Mouse (Mus musculus): ENCODE results near the gene Nfam1.

The Nfam1 gene

GRCm38 (mm10) chr15:82960786-82961561 is 72.1 kb downstream of the Nfam1 start:
- no peak for DNase-seq (ENCODE audit: low read depth, low spot score)

DNA sequence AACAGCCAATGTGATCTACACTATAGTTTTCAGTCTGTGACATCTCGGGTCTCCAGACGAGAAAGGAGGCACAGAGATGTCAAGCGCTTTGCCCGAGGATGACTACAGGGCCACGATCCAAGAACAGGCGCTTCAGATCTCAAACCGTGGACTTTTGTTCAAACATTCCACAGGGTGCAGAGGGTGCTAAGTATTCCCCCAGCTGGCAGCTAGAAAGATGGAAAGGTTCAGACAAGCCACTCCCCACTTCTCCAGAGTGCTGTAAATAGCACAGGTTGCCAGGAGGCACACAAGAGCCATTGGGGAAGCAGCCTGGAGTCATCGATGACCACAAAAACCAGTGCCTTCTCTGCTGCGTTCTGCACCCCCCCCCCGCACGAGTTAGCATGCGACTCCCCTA is 74.0 kb downstream of the Nfam1 start:
- DNase-seq (ENCODE audit: low read depth, low spot score), result no peak

- DNase-seq (ENCODE audit: low read depth, low spot score), result no peak
Measured at GRCm38 (mm10) chr15:82958253-82958701, 74.8 kb downstream of the Nfam1 start.

- DNase-seq (ENCODE audit: low read depth, low spot score), result no peak
Measured at GRCm38 (mm10) chr15:82956721-82957120, 76.4 kb downstream of the Nfam1 start.

DNA sequence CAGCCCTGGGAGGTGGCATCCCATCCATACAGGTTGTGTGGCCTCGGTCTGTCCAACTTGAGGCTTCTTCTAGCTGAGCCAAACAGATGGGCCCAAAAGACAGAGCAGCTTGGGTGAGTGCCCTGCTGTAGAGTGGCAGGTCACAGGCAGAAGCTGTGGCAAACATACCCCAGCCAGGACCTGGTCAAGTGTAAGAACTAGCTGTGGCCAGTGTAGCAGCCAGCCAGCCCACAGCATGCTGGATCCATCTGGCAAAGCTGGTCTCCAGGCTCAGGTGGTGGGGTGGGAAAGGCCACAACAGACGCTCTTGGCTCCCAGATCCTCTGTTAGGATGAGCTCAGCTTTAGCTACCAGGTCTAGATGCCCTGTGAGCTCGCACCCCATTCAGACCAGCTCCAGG is 76.8 kb downstream of the Nfam1 start:
- DNase-seq (ENCODE audit: low read depth, low spot score), result no peak

DNA sequence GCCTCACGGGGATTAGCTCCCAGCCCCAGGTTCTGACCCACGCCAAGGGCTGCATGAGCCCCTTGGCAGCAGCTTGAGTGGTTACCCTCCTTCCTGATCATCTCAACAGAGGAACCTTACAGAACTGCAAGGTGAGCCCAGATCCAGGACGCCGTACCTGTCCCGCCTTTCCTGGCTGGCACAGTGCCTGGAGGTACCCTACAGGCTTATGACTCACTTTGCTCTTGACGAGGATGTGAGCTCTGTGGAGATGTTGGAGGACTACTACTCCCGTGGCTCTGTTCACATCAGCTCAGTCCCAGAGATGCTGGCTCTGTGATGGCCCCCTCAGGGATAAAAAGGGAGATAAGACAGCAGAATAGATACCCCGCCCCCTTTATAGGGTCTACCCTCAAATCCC is 77.8 kb downstream of the Nfam1 start:
- DNase-seq (ENCODE audit: low read depth, low spot score), result no peak

GRCm38 (mm10) chr15:82954034-82954433 is 79.1 kb downstream of the Nfam1 start:
- no peak for DNase-seq (ENCODE audit: low read depth, low spot score)

GRCm38 (mm10) chr15:82953096-82953495 is 80.0 kb downstream of the Nfam1 start:
- DNase-seq (ENCODE audit: low read depth, low spot score), result no peak

DNA sequence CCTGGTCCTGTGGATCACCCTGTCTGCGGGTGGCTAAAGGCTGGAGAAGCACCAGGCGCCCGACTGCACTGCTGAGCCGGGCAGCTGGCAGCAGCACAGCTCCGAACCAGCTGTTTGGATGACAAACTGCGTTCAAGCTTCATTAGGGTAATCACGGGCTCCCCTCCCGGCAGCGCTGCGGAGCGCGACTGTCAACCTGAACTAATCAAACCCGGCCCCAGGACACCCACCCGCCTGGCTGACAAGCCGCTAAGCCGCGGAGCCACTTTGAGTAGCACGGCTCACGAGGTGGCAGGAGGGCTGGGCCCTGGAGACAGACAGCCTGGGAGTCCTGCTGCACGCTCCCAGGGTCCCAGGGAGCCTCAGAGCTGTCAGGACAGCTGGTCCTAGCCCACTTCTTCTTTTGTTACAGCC is 80.8 kb downstream of the Nfam1 start:
- DNase-seq (ENCODE audit: low read depth, low spot score), result no peak

- no peak for DNase-seq (ENCODE audit: low read depth, low spot score)
Measured at GRCm38 (mm10) chr15:82950246-82950645, 82.9 kb downstream of the Nfam1 start.

DNA sequence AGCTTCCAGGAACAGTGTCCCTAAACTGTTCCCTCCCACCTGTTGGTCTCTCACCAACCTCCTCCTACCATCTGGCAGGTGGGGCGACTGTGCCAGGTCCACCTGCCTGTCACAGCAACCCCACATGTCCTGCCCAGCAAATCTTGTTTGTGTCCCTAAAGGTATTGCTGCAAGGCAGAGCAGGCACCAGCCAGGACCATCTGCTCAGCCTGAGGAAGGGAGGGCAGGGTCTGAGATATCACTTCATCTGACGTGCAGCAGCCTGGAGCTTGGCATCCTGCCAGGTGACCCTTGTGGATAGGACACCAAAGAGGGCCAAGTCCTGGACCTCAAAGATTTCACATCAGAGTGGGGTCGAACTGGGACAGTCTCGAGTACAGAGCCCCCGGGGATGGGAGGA is 85.7 kb downstream of the Nfam1 start:
- no peak for DNase-seq (ENCODE audit: low read depth, low spot score)

DNA sequence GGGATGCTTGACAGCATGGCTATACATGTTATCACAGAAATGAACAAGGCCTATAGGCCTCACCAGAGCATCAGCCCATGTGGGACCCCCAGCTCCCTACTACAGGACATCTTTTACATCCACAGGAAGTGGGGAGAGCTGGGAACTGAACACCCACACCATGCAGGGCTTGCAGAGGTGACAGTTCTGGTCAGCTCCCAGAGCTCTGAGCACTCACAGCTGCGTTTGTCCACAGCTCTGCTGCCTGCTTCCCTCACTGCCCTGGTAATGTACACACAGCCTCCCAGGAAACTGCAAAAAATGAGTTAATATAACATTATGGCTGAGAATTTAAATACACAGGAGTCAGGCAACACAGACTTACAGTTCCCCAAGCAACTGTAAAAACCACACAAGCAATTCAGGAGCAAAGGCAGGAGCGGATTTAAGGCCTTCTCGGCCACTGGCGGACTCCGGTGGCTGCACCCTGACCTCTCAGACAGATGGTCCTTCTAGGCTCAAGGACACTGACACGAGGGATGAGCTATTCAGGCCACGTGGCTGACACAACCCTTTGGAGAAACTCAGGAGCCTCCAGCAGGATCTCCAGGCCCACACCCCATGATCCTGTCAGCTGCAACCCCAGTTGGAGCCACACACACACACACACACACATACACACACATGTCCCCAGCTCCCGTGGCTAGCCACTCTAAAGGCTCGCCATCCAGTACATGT is 88.5 kb downstream of the Nfam1 start:
- DNase-seq (ENCODE audit: low read depth, low spot score), result no peak

Measured in CD4-positive, CD25-positive, alpha-beta regulatory T cell, adult 2 months (primary cell).